Mouse (Mus musculus) heart, postnatal 25 days (tissue): ENCODE results near the gene Avil. TPM values are rescaled to one million over a fixed set of nuclear protein-coding genes. Genes with fewer than 3 reads are reported as not detected.

Experiments
- DNase-seq: peaks from one replicate; pipeline ENCODE4 v3.0.0; 2022; ENCODE audit warnings: low spot score
- intact Hi-C: fragments of 180-260 bp; cut with DNase I; formaldehyde crosslinking; loops from one replicate; pipeline ENCODE4 v1.15.1; 2025
- total RNA-seq, 2 experiments: library from RNA; stranded (reverse); gene quantifications; 2 replicates each; pipeline ENCODE4 v1.2.3; 2021

The Avil gene
- total RNA-seq, 2 experiments from 2014 or later, result 0.14 to 0.39 TPM

- intact Hi-C loops, result no loop called here
- DNase-seq, result no peak
Observed at GRCm38 (mm10) chr10:126980221-126980932, 20.1 kb upstream of the Avil start.

- DNase-seq, result no peak
- intact Hi-C loops, result no loop called here
Observed at GRCm38 (mm10) chr10:126980933-126981530, 19.5 kb upstream of the Avil start.

- no peak for DNase-seq
- intact Hi-C loops, result no loop called here
Observed at GRCm38 (mm10) chr10:126981746-126982145, 18.8 kb upstream of the Avil start.

GRCm38 (mm10) chr10:126983193-126983725 is 17.2 kb upstream of the Avil start:
- DNase-seq, result no peak
- intact Hi-C loops, result no loop called here

- no peak for DNase-seq
Observed at GRCm38 (mm10) chr10:126984189-126985004, 16.1 kb upstream of the Avil start.

GRCm38 (mm10) chr10:126985127-126985526 is 15.4 kb upstream of the Avil start:
- no peak for DNase-seq
- intact Hi-C loops, result no loop called here

More at GRCm38 (mm10) chr10:126984189-126985004, 16.1 kb upstream of the Avil start:
- intact Hi-C loops, result no loop called here

- intact Hi-C loops, result no loop called here
- DNase-seq, result no peak
Observed at GRCm38 (mm10) chr10:126985579-126985978, 14.9 kb upstream of the Avil start.

GRCm38 (mm10) chr10:126986541-126986961 is 14.0 kb upstream of the Avil start:
- peak; percentile 84 for DNase-seq
- intact Hi-C loops, result no loop called here

- intact Hi-C loops, result no loop called here
- no peak for DNase-seq
Observed at GRCm38 (mm10) chr10:126987183-126988118, 13.1 kb upstream of the Avil start.

GRCm38 (mm10) chr10:126988513-126989165 is 11.9 kb upstream of the Avil start:
- intact Hi-C loops, result no loop called here
- DNase-seq, result no peak

GRCm38 (mm10) chr10:126990313-126991056 is 10.0 kb upstream of the Avil start:
- intact Hi-C loops, result loop anchor here (1.0 to 2.0 kb wide), 3 partner anchors 40 to 71 kb away; partner anchors contain the start of gene Tsfm
- peak; percentile 76 for DNase-seq

- intact Hi-C loops, result loop anchor here (2.0 kb wide), 2 partner anchors 39 to 63 kb away; partner anchors contain the start of gene Tsfm
- DNase-seq, result no peak
Observed at GRCm38 (mm10) chr10:126991676-126992075, 8.8 kb upstream of the Avil start.

GRCm38 (mm10) chr10:126993621-126994020 is 6.9 kb upstream of the Avil start:
- intact Hi-C loops, result no loop called here
- DNase-seq, result no peak

- DNase-seq, result no peak
- intact Hi-C loops, result no loop called here
Observed at GRCm38 (mm10) chr10:126997340-126998113, 3.0 kb upstream of the Avil start.

GRCm38 (mm10) chr10:127001297-127001696 is 788 bp downstream of the Avil start:
- DNase-seq, result no peak
- intact Hi-C loops, result no loop called here

- intact Hi-C loops, result no loop called here
- no peak for DNase-seq
Observed at GRCm38 (mm10) chr10:127002056-127002455, 1.5 kb downstream of the Avil start.

GRCm38 (mm10) chr10:127002765-127003164 is 2.3 kb downstream of the Avil start:
- intact Hi-C loops, result no loop called here
- no peak for DNase-seq
